16 mouse cellular contexts compared by ENCODE assay signal in the genomic region with DNA sequence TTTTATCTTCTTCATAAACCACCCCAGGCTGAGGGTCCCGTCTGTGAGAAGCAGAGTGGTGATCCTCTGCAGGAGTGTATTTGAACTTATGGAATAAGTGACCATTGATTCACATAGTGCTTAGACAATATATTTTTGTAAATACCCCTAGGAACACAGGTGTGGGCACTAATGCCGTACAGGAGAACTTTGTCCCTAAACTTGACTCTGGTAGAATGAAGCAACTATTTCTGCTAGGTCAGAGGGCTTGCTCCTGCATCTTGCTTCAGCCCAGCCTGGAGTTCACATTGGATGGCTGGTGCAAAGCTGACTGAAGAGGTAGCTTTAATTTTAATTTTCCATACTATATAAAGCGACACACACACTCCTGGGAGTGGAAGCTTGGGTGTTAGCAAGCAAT.
"Had no signal": no experiment of that assay in that cellular context is flagged by ENCODE, and none has a peak within 500 bp of the region (broad histone marks: within the 10 kb centered on the region; RNA-seq: fewer than 3 reads in every experiment).

No protein-coding gene starts in this region.

- H3K27ac ChIP-seq: kidney, embryonic 15.5 days; limb, embryonic 15.5 days; stomach, postnatal 0 days had no signal

- DNase-seq: kidney, adult 2 months; kidney, postnatal 25 days; layer of hippocampus, adult 9-11 months; layer of hippocampus, postnatal 36 days; lung, adult 2 months; lung, postnatal 10 days; lung, postnatal 4 days; midbrain, embryonic 14.5 days; right cerebral cortex, postnatal 14 days had no signal

- H3K36me3 ChIP-seq: kidney, embryonic 15.5 days; limb, embryonic 15.5 days; neural tube, embryonic 12.5 days had no signal

- H3K9ac ChIP-seq: kidney, embryonic 15.5 days; limb, embryonic 15.5 days; neural tube, embryonic 12.5 days had no signal

- H3K4me3 ChIP-seq: kidney, embryonic 15.5 days; limb, embryonic 15.5 days; midbrain, embryonic 10.5 days; myocyte; neural tube, embryonic 12.5 days had no signal

- H3K27me3 ChIP-seq: kidney, embryonic 15.5 days; limb, embryonic 15.5 days; neural tube, embryonic 12.5 days had no signal

- H3K9me3 ChIP-seq: kidney, embryonic 15.5 days; limb, embryonic 15.5 days; midbrain, embryonic 10.5 days; neural tube, embryonic 12.5 days had no signal

- ATAC-seq: intestine, embryonic 16.5 days had no signal

- H3K4me2 ChIP-seq: kidney, embryonic 15.5 days; limb, embryonic 15.5 days; neural tube, embryonic 12.5 days had no signal
